Mouse (Mus musculus) liver, embryonic 14.5 days (tissue): ENCODE results near the gene Cyp2g1.

Experiments used
- CTCF ChIP-seq: IDR thresholded peaks from 2 replicates; pipeline ENCODE4 v1.5.1; 2016; ENCODE audit warnings: antibody characterized with exemption, low read depth, control low read depth
- EP300 ChIP-seq: IDR thresholded peaks from 2 replicates; pipeline ENCODE4 v1.6.1; 2016; ENCODE audit warnings: antibody characterized with exemption, low read depth

DNA sequence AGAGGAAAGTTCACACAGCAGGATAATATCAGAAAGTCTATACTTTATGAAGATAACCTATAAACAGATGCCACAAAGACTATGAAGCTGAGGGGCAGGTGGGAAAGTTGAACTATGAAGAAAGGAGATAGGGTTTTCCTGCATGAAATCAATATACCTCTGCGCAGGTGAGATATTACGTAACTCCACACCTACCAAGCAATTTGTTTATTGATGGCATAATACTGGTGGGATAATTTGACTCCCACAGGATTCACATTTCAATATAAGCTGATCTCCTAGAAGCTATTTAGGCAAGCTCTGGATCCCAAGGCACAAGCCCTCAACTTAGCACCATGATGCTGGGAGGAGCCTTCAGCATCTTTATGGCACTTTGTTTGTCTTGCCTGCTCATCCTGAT, at the start of gene Cyp2g1:
- TF ChIP-seq CTCF, result no peak
- TF ChIP-seq EP300, result no peak
